Mouse (Mus musculus) C2C12 (cell line): Measurements from ENCODE around the gene Lrch3.
"Not testable (repeated sequence)": the region's sequence is repeated elsewhere in the genome, so short reads cannot be mapped to it uniquely, and the experiment has no call there.

Experiments used
- CEBPB ChIP-seq: IDR thresholded peaks from one replicate; pipeline ENCODE4 v1.6.1; 2011; ENCODE audit warnings: low read depth, mild to moderate bottlenecking, control low read depth, moderate library complexity
- CTCF ChIP-seq: IDR thresholded peaks from one replicate; pipeline ENCODE4 v1.5.1; 2011; ENCODE audit not compliant: control insufficient read depth, insufficient read depth, insufficient read length
- FOSL1 ChIP-seq: IDR thresholded peaks from one replicate; pipeline ENCODE4 v1.8.0; 2011; ENCODE audit warnings: mild to moderate bottlenecking, low read length; ENCODE audit not compliant: poor library complexity, insufficient read depth, severe bottlenecking
- MAX ChIP-seq: IDR thresholded peaks from one replicate; pipeline ENCODE4 v1.6.1; 2011; ENCODE audit warnings: mild to moderate bottlenecking, control low read depth
- MYOD1 ChIP-seq: IDR thresholded peaks from one replicate; pipeline ENCODE4 v1.6.1; 2011; ENCODE audit warnings: low read depth; ENCODE audit not compliant: control insufficient read depth, insufficient read length
- MYOG ChIP-seq: IDR thresholded peaks from one replicate; pipeline ENCODE4 v1.6.1; 2011; ENCODE audit not compliant: control insufficient read depth, insufficient read length; ENCODE audit errors: extremely low read depth
- USF1 ChIP-seq: IDR thresholded peaks from one replicate; pipeline ENCODE4 v1.6.1; 2011; ENCODE audit warnings: low read depth, mild to moderate bottlenecking, control low read depth, moderate library complexity

DNA sequence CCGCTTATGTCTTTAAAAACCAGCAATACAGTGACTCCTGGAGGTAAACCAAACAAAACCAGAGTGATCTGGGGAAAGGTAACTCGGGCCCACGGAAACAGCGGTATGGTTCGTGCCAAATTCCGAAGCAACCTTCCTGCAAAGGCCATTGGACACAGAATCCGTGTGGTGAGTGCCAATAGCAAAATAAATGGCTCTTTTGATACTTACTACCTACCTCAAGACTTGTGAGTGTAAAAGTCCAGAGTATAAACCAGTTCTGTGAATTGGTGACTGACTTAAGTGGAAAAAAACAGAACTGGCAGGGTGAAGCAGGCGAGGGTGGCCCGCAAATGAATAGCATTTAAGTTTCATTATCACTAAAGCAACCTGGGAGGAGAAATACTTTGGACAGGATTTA lies 144.8 kb downstream of the Lrch3 start:
- not testable (repeated sequence) for TF ChIP-seq CTCF, USF1, MYOD1, MAX, MYOG, FOSL1, CEBPB
